Mouse (Mus musculus) adrenal gland, postnatal 10 days (tissue): ENCODE measurements around the gene Ftl1. TPM values are rescaled to one million over a fixed set of nuclear protein-coding genes. Genes with fewer than 3 reads are reported as not detected.
"Not testable (repeated sequence)": the region's sequence is repeated elsewhere in the genome, so short reads cannot be mapped to it uniquely, and the experiment has no call there.

Source experiments
- DNase-seq: peaks from one replicate; pipeline ENCODE4 v3.0.0; 2021; ENCODE audit warnings: mixed read lengths
- total RNA-seq, 2 experiments: library from RNA; stranded (reverse); gene quantifications; 2 replicates each; pipeline ENCODE4 v1.2.3; 2021

Gene Ftl1
- total RNA-seq, 2 experiments from 2014 or later, result 527 to 606 TPM

DNA sequence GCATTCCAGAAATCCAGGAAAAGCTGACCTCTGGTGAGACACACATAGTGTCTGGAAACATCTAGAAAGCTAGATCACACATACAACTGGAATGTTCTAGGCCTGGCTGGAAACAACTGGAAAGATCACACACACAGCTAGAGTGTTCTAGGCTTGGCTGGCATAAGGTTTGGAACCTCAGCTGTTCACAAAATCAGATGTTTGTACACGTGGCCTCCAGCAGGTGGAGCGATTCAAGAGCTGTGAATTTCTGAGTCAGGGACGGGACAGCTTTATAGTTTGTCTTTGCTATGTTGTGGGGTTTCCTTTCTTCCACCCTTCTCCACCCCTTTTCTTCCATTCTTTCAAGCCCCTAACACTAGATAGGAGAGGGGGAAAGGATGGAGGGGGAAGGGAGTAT, 17.3 kb upstream of the Ftl1 start:
- DNase-seq, result peak; percentile 74

DNA sequence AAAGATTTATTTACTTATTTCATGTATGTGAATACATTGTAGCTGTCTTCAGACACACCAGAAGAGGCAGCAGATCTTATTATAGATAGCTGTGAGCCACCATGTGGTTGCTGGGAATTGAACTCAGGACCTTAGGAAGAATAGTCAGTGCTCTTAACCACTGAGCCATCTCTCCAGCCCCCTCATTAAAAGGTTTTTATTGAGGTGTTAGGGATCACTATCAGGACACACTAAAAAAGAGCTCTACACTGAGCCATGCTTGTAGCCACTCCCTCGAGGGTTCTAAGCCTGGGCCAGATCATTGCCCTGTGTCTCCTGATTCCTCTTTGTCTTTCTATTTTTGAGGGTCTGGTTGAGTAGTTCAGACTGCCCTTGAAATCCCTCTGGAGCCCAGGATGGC, 16.8 kb upstream of the Ftl1 start:
- no peak for DNase-seq

DNA sequence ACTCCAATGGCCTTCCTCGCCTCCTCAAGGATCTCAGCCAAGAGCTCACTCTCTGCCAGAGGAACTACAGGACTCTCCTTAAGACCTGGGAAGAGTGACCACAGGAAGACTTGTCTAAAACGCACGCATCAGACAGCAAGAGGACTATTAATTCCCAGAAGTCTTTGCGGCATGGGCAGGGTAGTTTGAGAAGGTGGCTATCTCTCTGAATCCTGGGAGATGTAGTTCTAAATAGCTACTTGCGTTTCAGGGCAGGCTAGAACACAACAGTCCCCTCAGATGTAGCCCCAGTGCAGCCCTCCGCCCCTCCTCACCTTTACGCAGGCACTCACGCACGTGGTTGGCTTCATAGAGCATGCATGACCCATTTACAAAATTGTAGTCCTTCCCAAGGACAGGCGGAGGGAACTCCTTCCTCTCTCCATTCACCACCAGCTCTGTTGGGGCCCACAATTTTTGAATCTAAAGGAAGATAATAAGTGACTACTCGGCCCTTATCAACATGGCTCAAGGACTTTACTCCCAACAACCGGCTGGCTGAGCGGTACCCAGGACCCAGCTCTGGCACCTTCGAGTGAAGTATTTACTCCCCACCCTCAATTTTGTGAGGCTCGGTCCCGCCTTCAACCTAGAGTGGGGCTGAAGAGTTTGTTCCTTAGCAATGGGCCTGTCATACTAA, 15.7 kb upstream of the Ftl1 start:
- no peak for DNase-seq

DNA sequence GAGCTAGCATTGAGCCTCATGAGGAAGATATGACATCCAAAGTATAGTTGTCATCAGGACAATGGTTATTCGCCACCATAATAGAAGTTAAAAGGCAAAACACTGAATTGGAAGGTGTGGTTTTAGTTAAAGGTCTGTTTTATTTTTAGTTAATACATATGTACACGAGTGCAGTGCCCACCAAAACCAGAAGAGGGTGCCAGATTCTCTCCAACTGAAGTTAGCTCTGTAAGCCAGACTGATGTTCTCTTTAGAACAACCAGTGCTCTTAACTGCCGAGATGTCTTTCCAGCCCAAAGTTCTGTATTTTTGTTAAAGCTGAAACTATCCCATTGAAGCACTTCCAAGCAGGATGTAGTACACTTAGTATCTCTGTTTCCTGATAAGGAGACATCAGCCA, 11.2 kb upstream of the Ftl1 start:
- DNase-seq, result peak; percentile 82

DNA sequence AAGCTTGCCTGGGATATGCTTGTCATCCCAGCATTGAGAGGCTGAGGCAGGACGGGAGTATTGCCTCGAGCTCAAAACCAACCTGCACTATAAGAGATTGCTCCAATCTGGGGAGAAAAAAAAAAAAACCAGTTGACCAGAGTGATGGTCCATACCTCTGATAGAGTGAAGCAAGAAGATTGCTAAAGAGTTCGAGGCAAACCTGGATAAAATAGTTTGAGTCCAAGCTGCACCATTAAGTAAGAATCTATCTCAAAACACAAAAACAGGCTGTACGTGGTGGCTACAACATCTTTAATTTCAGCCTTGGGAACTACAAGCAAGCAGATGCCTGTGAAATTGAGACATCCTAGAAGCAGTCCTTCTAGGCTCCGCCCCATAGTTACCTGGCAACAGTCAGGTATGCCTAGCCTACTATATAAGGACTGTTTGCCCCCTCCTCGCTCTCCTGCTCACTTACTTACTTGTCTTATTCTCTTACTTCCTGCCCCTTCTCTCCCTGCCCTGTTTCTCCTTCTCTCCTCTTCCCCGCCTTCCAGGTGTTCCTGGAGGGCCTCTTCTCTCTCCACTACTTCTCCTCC, 7.5 kb upstream of the Ftl1 start:
- DNase-seq, result no peak

DNA sequence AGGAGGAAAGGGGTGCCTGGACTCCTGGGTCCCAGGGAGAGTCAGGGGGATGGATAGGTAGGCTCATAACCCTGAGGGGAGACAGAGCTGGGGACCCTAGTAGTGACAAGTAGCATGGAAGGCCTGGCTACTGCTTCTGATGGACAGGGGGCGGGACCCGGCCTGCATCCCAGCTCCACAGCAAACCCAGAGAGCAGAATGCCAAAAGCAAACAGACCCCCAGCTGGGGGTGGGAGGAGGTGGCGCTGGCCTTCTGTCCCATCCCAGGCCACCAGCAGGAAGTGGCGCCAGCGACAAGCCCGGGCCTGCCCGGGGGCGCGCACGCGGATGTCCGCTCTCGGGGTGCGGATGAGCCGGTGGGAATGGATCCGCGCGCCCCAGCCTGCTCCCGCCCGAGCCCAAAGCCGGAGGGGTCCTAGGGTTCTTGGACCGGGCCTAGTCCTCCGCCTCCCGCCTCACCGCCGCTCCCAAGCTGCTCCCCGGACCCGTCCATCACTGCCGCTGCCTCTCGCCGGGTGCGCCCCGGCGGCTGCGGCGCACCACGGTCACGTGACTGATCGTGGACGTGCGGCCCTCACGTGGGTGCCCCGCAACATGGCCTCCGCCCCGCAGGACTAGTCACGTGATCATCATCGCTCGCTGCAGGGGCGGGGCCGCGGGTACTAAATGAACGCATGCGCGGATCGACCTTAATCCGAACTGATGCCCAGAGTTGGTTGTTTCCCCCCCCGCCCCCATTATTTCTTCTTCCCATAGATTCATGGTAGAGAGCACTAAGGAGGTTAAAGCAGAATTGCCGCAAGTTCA, 6.8 kb upstream of the Ftl1 start, which contains the start of gene Bax:
Bax (minus strand) TSS at position 616 of the 807 bp plus-strand sequence.
- DNase-seq, result peak; percentile 96

DNA sequence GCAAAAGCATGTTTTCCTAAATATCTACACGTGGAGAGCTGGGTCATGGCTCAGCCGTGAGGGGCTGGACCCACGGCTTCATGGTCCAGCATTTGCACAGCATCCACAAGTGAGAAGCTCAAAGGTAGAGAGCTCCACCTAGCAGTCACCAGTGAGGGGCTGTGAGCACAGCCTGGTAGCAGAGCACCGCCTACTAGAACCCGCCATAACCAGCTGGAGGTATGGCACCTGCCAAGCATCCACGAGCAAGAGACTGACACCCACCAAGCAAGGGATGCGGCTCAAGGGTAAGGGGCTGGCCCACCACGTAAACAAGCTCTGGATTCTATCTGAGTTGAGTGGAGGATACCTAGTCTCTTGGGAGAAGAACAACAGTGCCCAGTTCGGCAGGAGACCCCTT, 5.9 kb upstream of the Ftl1 start:
- no peak for DNase-seq

DNA sequence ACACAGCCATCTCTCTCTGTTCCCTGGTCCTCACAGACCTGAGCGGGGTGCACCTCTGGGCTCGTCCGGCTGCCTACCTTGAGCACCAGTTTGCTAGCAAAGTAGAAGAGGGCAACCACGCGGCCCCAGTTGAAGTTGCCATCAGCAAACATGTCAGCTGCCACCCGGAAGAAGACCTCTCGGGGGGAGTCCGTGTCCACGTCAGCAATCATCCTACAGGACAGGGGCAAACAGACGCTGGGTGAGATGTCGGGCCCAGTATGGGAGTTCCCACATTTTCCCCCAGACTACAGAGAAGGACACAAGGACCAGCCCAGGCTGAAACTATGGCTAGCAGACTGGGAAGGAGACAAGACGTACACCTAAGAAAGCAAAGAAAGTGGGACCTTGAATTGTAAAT, 5.4 kb upstream of the Ftl1 start:
- no peak for DNase-seq

DNA sequence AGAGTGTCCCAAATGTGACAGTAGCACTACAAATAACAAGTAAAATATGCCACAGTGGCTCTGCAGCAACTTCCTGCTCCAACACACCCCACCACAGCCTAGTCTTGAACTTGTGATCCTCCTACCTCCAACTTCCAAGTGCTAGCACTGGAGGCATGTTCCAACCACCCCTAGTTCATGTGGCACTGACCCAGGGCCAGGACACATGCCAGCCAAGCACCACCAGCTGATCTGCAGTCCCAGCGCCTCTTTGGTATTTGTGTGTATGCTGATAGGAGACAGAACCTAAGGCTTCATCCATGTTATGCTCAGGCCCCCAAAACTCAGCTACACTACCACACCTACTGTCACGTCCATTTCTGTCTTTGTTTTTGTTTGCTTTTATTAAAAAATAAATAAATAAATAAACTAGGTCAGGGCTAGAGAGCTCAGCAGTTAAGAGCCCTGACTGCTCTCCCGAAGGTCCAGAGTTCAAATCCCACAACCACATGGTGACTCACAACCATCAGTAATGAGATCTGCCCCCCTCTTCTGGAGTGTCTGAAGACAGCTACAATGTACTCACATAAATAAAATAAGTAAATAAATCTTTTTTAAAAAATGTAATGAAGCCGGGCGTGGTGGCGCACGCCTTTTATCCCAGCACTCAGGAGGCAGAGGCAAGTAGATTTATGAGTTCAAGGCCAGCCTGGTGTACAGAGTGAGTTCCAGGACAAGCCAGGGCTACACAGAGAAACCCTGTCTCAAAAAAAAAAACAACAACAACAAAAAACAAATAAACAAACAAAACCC, 4.5 kb upstream of the Ftl1 start:
- DNase-seq, result no peak

DNA sequence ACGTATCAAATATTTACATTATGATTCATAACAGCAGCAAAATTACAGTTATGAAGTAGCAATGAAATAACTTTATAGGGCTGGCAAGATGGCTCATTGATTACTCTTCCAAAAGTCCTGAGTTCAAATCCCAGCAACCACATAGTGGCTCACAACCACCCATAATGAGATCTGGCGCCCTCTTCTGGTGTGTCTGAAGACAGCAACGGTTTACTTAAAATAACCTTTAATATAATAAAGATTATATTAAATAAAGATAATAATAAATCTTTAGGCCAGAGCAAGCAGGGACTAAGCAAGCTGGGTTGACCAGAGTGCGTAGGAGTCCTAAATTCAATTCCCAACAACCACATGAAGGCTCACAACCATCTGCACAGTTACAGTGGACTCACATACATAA, 3.2 kb upstream of the Ftl1 start:
- not testable (repeated sequence) for DNase-seq

DNA sequence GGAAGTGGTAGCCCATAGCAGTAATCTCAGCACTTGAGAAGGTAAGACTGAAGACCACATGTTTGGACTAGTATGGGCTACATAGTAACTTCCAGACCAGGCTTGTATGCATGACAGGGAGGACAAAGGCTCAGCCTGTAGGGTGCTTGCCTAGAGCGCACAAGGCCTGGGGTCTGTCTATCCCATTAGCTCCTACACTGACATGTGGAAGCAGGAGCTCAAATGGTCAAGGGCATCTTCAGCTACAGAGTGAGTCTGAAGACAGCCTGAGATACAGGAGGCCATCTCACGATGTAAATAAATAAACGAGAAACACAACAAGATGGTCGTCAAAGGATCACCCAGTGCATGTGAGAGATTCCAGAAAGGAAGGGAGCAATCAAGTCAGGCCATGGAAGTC, 2.6 kb upstream of the Ftl1 start:
- DNase-seq, result no peak

DNA sequence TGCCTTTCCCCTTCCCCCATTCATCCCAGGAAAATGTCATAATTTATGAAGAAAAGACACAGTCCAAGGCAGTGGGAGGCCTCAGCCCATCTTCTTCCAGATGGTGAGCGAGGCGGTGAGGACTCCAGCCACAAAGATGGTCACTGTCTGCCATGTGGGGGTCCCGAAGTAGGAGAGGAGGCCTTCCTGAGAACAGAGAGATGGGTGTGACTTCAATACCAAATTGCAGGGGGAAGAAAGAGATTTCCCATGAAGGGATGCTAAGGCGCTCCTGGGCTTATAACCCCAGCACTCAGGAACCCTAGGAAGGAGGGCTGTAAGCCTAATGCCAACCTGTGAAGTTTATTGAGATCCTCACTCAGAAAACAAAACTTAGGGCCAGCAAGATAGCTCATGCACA, 2.1 kb upstream of the Ftl1 start:
- DNase-seq, result no peak

DNA sequence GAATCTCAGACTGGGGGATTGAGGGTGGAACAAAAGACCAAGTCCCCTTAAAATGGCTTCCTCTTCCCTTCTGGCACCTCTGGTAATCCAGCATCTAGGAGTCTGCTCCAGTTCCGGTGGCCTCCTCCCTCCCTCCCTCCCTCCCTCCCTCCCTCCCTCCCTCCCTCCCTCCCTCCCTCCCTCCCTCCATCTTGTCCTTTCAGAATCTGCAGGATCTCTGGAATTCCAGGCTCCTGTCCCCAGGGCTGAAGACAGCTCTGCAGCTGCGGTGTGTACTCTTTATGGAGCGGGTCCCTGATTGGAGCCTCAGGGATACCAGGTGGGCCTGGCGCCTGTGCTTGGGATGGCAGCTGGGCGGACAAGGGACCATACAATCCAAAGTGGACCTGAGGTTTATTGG, 1.6 kb upstream of the Ftl1 start:
- no peak for DNase-seq

DNA sequence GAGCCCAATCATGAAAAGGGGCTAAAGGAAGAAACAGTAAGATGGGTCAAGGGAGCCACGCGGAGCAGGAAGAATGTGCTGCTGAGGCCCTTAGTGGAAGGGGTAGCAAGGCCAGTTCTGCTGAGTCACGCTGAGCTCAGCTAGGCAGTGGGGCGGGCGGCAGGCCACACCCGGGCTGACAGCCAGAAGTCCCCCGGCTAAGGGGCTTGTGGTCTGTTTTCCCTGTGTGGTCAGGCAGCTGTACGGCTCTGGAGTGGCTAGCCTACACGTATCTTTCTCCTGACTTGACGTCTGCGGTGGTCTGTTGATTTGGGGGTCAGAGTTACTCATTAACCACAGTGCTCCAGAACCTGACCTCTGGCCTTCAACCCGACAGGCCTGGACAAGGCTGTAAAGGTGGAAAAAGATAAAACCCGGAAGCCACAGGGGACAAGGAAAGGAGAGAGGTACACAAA, 1.2 kb upstream of the Ftl1 start:
- peak; percentile 83 for DNase-seq

DNA sequence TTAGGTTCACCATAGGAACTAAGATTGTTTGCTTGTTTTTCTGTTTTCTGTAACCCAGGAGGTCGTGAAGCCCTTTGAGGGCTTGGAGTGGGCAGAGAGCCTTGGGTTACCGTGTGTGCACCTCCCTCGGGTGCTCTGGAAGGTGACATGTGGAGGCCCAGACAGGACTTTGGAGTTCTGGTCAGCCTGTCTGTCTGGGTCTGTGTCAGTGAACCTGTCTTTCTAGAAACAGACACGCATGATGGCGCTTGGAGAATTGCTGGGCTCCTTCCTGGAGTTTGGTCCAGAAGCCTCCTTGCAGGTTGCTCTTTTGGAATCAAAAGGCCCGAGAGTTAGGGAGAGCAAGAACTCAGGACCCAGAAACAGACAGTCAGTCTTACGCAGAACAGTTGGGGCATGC, 693 bp upstream of the Ftl1 start:
- peak; percentile 26 for DNase-seq

DNA sequence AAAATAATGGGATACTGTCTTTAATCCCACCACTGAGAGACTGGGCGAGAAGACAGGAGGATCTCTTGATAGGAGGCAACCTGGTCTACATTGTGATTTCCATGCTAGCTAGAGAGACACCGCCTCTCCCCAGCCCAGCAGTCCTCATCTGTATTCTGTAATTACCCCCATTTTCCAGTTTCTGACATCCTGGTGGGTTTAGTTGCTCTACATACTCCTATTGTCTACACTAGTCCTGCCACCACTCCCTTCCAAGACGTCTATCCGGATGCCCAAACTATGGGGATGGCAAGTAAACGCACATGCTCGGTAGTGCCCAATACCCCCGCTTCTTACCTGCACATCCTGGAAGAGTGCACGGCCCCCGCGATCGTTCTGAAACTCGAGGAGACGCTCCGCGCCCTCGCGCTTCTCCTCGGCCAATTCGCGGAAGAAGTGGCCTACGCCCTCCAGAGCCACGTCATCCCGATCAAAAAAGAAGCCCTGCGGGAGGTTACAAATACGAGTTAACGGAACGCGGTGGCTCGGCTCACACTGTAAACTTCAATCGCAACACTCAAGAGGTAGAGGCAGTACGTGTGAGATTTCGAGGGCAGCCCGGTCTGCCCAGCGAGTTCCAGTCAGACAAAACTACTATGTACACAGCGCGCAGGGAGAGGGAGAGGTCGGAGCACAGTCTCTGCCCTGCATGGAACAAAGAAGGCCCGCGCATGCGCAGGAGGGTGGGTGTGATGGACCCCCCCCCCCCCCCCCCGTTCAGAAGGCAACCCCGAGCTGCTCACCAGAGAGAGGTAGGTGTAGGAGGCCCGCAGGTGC, 728 bp downstream of the Ftl1 start:
- DNase-seq, result peak; percentile 86

DNA sequence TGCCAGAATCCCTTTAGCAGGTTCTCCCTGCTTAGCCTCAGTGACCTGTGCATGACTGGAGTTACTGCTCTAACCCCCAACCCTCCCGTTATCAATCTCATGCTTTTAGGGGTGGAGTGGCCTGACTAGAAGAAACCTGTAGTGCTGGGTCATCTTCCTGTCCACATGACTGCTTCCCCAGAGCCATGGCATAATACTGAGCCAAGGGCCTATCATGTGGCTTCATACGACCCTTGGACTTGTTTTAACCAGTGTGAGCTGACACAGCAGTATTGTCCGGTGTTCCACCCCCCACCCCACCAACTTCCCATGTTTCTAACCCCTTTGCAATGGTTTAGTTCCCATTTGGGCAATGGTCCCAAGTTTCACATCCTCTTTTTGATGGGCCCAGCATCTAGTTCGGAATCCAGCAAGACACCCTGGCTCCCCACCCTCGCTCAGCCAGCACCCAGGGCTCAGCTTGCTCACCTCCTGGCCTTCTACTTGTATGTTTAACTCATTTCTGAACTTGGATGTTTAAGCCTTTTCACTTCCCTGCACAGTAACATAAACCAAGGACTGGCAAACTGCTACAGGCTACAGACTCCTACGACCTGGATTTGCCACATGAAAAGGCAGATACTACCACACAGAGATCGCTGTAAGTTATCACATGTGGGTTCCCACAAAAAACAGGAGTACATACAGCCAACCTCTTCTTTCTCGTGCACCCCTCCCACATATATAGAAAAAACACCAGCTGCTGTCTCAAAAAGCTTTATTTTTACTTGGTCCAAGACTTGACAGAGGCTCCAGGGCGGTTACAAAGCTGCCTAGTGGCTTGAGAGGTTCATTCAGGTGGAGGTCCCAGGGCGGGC, 2.3 kb downstream of the Ftl1 start:
- peak; percentile 40 for DNase-seq

DNA sequence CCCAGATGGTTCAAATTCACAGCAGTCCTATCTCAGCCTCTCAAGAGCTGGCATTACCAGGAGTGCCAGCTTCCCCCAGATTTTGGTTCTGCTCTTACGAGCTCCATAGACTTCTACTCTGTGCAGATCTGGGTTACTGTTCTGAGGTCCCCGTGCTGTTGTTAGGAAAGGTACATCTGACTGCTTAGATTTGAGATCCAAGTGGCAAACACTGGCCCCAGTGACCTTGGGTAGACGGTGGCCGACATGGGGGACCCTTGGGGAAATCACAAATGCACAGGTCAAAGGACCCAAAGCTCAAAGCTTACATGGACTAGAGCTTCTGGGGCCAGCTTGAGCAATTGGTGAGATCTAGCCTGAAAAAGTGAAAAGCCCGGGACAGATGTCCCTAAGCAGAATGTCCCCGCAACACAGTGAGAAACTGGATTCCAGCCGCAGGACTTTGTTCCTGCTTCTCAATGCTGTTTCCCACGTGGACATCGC, 2.9 kb downstream of the Ftl1 start:
- no peak for DNase-seq

DNA sequence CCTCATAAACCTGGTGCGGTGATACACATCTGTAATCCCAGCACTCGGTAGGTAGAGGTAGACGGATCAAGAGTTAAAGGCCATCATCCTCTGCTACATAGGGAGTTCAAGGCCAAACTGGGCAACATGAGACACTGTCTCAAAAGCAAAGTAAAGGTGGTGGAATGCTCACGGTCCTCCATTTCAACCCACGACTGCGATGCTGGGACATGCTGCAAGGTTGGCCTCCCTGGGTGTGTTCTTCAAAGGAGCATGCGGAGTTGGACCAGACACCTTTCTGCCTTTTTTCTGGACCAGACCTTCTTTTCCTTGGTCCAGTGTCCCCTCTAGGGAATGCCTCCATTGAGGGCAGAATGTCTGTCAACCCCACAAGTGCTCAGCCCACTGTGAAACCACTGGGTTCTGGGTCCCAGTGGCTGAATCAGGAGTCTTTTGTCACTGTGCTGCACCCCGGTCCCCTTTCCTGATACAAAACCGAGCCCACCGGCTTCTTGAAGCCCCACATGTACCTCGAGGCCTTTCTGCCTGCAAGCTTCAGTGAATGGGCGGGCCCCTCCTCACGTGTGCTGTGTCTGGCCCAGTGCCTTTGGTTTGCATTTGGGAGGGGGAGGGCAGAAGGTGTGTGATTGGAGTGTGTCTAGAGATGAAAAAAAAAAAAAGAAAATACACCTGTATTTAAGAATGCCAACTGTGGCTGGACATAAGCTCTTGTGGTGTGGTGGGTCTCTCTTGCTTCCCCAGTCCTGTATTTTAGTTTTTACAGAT, 3.6 kb downstream of the Ftl1 start:
- peak; percentile 19 for DNase-seq

DNA sequence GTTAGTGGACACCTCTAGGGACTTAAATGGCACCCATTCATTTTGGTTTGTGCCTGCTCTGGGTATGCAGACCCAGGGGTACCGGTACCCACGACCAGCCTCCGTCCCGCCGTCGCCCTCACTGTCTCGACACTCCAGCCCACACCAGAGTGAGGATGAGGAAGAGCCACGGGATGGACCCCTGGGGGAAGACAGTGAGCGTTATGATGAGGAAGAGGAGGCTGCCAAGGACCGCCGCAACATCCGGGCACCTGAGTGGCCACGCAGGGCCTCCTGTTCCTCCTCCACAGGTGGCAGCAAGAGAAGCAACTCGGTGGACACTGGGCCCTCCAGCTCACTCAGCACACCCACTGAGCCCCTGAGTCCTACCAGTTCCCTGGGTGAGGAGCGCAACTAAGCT, 4.7 kb downstream of the Ftl1 start:
- no peak for DNase-seq
